12 mouse cellular contexts compared by ENCODE assay signal in the genomic region with DNA sequence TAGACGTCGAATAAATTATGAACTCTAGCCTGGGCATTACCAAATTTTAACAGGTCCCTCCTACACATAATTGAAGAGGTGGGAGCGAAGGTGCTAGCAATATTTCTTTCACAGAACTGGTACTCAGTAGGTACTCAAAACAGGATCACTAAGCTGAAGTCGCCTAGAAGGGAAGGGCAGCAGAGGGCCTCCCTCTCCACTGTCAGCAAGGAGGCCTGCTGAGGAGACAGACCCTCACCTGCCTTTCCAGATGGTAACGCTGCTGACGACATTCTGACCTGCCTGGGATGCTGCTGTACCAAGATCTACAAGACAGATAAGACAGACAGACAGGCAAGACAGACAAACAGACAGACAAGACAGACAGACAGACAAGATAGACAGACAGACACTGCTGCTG. TPM values are rescaled to one million over a fixed set of nuclear protein-coding genes. Genes with fewer than 3 reads are reported as not detected.
DNase-seq lines count a peak whose midpoint lies in the region; ATAC-seq lines count a peak whose summit lies in the region.
"Had no signal": no experiment of that assay in that cellular context is flagged by ENCODE, and none has a peak within 500 bp of the region (broad histone marks: within the 10 kb centered on the region; RNA-seq: fewer than 3 reads in every experiment).

No protein-coding gene starts in this region.

- H3K4me2 ChIP-seq in limb, embryonic 15.5 days = no peak overlapping the region
- H3K4me2 ChIP-seq: intestine, embryonic 15.5 days had no signal

- 74% methylated on average over 6 of the region's 6 CpGs for WGBS in limb, embryonic 15.5 days
- 80% methylated on average over 6 of the region's 6 CpGs for WGBS in limb, embryonic 10.5 days
- WGBS in embryonic facial prominence, embryonic 10.5 days = 75% methylated on average over 6 of the region's 6 CpGs

- no peaks in the 10 kb centered on the region for H3K9me3 ChIP-seq in limb, embryonic 15.5 days
- no peaks in the 10 kb centered on the region for H3K9me3 ChIP-seq in limb, embryonic 10.5 days (replicated peaks)
- no peaks in the 10 kb centered on the region for H3K9me3 ChIP-seq in embryonic facial prominence, embryonic 10.5 days
- H3K9me3 ChIP-seq: intestine, embryonic 15.5 days had no signal

- ATAC-seq in limb, embryonic 15.5 days (ENCODE audit: insufficient number of reproducible peaks, low FRiP score, low TSS enrichment, low read depth) = no peak

- H3K9ac ChIP-seq in limb, embryonic 15.5 days = no peak overlapping the region
- H3K9ac ChIP-seq: intestine, embryonic 15.5 days had no signal

- no peaks in the 10 kb centered on the region for H3K36me3 ChIP-seq in limb, embryonic 15.5 days
- H3K36me3 ChIP-seq in limb, embryonic 10.5 days = no peaks in the 10 kb centered on the region
- peaks cover 6% of the 10 kb centered on the region; the same call in 1 of the 2 replicates for H3K36me3 ChIP-seq in embryonic facial prominence, embryonic 10.5 days (replicated peaks)
- H3K36me3 ChIP-seq: intestine, embryonic 15.5 days had no signal

- peak overlapping the region; percentile 82; the same call in 1 of the 2 replicates for H3K27ac ChIP-seq in limb, embryonic 15.5 days
- H3K27ac ChIP-seq in limb, embryonic 10.5 days = no peak overlapping the region
- peak overlapping the region; percentile 69 for H3K27ac ChIP-seq in embryonic facial prominence, embryonic 10.5 days (replicated peaks)

- intact Hi-C loops in heart, postnatal 14 days (cut with DNase I) = loop anchor here (5.0 kb wide), 1 partner anchor 37 kb away; no protein-coding TSS in a partner anchor

- no peaks in the 10 kb centered on the region for H3K27me3 ChIP-seq in limb, embryonic 15.5 days
- H3K27me3 ChIP-seq in limb, embryonic 10.5 days (ENCODE audit: low read depth, poor library complexity, severe bottlenecking) = no peaks in the 10 kb centered on the region
- H3K27me3 ChIP-seq in embryonic facial prominence, embryonic 10.5 days (replicated peaks; ENCODE audit: low read depth, poor library complexity, severe bottlenecking) = no peaks in the 10 kb centered on the region
- H3K27me3 ChIP-seq: intestine, embryonic 15.5 days had no signal

- peak; percentile 87 for DNase-seq in heart, adult 11 months
- DNase-seq in heart, postnatal 14 days = no peak
- no peak for DNase-seq in limb, embryonic 10.5 days (ENCODE audit: low spot score)
- DNase-seq in 3T3-L1 (ENCODE audit: low read depth, low spot score) = peak; percentile 44
- DNase-seq in embryonic facial prominence, embryonic 10.5 days (ENCODE audit: low spot score) = no peak
- DNase-seq in kidney, adult 9 months = no peak
- DNase-seq in spleen, adult 12 weeks (ENCODE audit: low spot score) = no peak
- DNase-seq: kidney, postnatal 25 days; liver; thymus, postnatal 25 days had no signal

- no peak overlapping the region for H3K4me3 ChIP-seq in limb, embryonic 15.5 days
- no peak overlapping the region for H3K4me3 ChIP-seq in limb, embryonic 10.5 days
- no peak overlapping the region for H3K4me3 ChIP-seq in embryonic facial prominence, embryonic 10.5 days
- H3K4me3 ChIP-seq: intestine, embryonic 15.5 days had no signal

- H3K4me1 ChIP-seq in limb, embryonic 15.5 days = peaks cover 16% of the 10 kb centered on the region
- peaks cover 6% of the 10 kb centered on the region; the same call in 1 of the 2 replicates for H3K4me1 ChIP-seq in limb, embryonic 10.5 days
- H3K4me1 ChIP-seq in embryonic facial prominence, embryonic 10.5 days = peaks cover 14% of the 10 kb centered on the region

RNA-seq across cellular contexts. Expression of a gene that starts 31.3 kb away (rescaled TPM):
- 100 to 1,000 TPM; 143 to 187 TPM for total RNA-seq in heart, postnatal 14 days (2021)
- 179 and 204 TPM in 2 replicates for polyA plus RNA-seq in limb, embryonic 15.5 days (2015; fragmentation: Nextera tagmentation; extraction: Ambion mirVana)
- polyA plus RNA-seq in limb, embryonic 10.5 days (2016; fragmentation: Nextera tagmentation; extraction: Ambion mirVana) = 63.2 and 63.7 TPM in 2 replicates
- 122 and 133 TPM in 2 replicates for polyA plus RNA-seq in embryonic facial prominence, embryonic 10.5 days (2016; fragmentation: Nextera tagmentation; extraction: Ambion mirVana)

RNA-seq across cellular contexts. Expression of a gene that starts 53.2 kb away (rescaled TPM):
- total RNA-seq in heart, postnatal 14 days (2021) = under 1 TPM; 0.12 to 0.29 TPM
- polyA plus RNA-seq in limb, embryonic 15.5 days (2015; fragmentation: Nextera tagmentation; extraction: Ambion mirVana) = not detected in 2 replicates
- polyA plus RNA-seq in limb, embryonic 10.5 days (2016; fragmentation: Nextera tagmentation; extraction: Ambion mirVana) = not detected in 2 replicates
- not detected in 2 replicates for polyA plus RNA-seq in embryonic facial prominence, embryonic 10.5 days (2016; fragmentation: Nextera tagmentation; extraction: Ambion mirVana)

Comparison
In these comparisons a context has a peak if more than half of its experiments do, and no peak if none do; other contexts are left out.
1. DNase-seq: peak in heart, adult 11 months (single experiment) and 3T3-L1 (single experiment); none in heart, postnatal 14 days (0 of 2), limb, embryonic 10.5 days (single experiment), embryonic facial prominence, embryonic 10.5 days (single experiment), kidney, adult 9 months (single experiment) and spleen, adult 12 weeks (single experiment).